In the genomic region with DNA sequence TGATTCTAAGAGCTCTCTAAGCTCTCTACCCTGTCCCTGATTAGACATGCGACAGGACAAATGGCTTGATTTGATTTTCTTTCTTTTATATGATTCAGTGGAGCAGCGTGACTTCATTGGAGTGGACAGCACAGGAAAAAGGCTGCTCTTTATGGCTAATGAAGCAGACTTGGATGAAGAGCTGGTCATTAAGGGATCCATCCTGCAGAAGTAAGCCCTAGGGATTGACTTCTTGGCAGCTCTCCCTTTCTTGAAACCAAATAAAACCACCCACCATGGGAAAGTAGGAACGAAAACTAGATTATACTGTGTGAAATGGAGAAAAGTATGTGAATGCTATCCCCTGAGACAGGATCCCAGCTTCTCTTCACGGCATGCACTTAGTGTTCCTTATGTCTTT, we compare ENCODE assay signal across 13 mouse cellular contexts. TPM values are rescaled to one million over a fixed set of nuclear protein-coding genes. Genes with fewer than 3 reads are reported as not detected.
DNase-seq lines count a peak whose midpoint lies in the region; ATAC-seq lines count a peak whose summit lies in the region.
"Had no signal": no experiment of that assay in that cellular context is flagged by ENCODE, and none has a peak within 500 bp of the region (broad histone marks: within the 10 kb centered on the region; RNA-seq: fewer than 3 reads in every experiment).

No protein-coding gene starts in this region.

- no peak for ATAC-seq in heart, embryonic 11.5 days (replicated peaks; ENCODE audit: insufficient number of reproducible peaks, low FRiP score, low TSS enrichment)
- ATAC-seq in midbrain, embryonic 14.5 days (ENCODE audit: low FRiP score, low TSS enrichment): no peak
- no peak for ATAC-seq in midbrain, embryonic 13.5 days
- ATAC-seq: midbrain, embryonic 15.5 days had no signal

- no peak overlapping the region for H3K9ac ChIP-seq in heart, embryonic 11.5 days (ENCODE audit: low read depth, low read length)
- H3K9ac ChIP-seq in midbrain, embryonic 14.5 days (replicated peaks; ENCODE audit: low read length): no peak overlapping the region
- no peak overlapping the region for H3K9ac ChIP-seq in midbrain, embryonic 13.5 days (replicated peaks)
- H3K9ac ChIP-seq: midbrain, embryonic 15.5 days had no signal

- H3K4me2 ChIP-seq in heart, embryonic 11.5 days: no peak overlapping the region
- no peak overlapping the region for H3K4me2 ChIP-seq in midbrain, embryonic 14.5 days (ENCODE audit: low read length)
- H3K4me2 ChIP-seq in midbrain, embryonic 13.5 days (replicated peaks): no peak overlapping the region
- H3K4me2 ChIP-seq: midbrain, embryonic 15.5 days had no signal

- no peak overlapping the region for H3K27ac ChIP-seq in heart, embryonic 11.5 days (ENCODE audit: low read depth, low read length)
- H3K27ac ChIP-seq in midbrain, embryonic 14.5 days (replicated peaks; ENCODE audit: low read depth, low read length): no peak overlapping the region
- no peak overlapping the region for H3K27ac ChIP-seq in midbrain, embryonic 13.5 days
- H3K27ac ChIP-seq: midbrain, embryonic 15.5 days had no signal

- WGBS in heart, embryonic 11.5 days (ENCODE audit: insufficient replicate concordance): 90% methylated on average over 4 of the region's 4 CpGs
- 77% methylated on average over 4 of the region's 4 CpGs for WGBS in midbrain, embryonic 14.5 days
- WGBS in midbrain, embryonic 13.5 days: 70% methylated on average over 4 of the region's 4 CpGs

- H3K36me3 ChIP-seq in heart, embryonic 11.5 days (ENCODE audit: control insufficient read depth, insufficient read depth, low read length): no peaks in the 10 kb centered on the region
- peaks cover 8% of the 10 kb centered on the region for H3K36me3 ChIP-seq in midbrain, embryonic 14.5 days (ENCODE audit: control insufficient read depth, insufficient read depth, low read length)
- H3K36me3 ChIP-seq in midbrain, embryonic 13.5 days: peaks cover 12% of the 10 kb centered on the region; the same call in 1 of the 2 replicates
- H3K36me3 ChIP-seq: midbrain, embryonic 15.5 days had no signal

- H3K9me3 ChIP-seq in heart, embryonic 11.5 days (replicated peaks; ENCODE audit: control insufficient read depth, low read length): no peaks in the 10 kb centered on the region
- no peaks in the 10 kb centered on the region for H3K9me3 ChIP-seq in midbrain, embryonic 14.5 days (ENCODE audit: control insufficient read depth, low read length)
- H3K9me3 ChIP-seq in midbrain, embryonic 13.5 days: no peaks in the 10 kb centered on the region
- H3K9me3 ChIP-seq: midbrain, embryonic 15.5 days had no signal

- no peaks in the 10 kb centered on the region for H3K4me1 ChIP-seq in heart, embryonic 11.5 days (ENCODE audit: control insufficient read depth, insufficient read depth, low read length)
- H3K4me1 ChIP-seq in midbrain, embryonic 14.5 days (ENCODE audit: control insufficient read depth, insufficient read depth, low read length): no peaks in the 10 kb centered on the region
- H3K4me1 ChIP-seq in midbrain, embryonic 13.5 days (replicated peaks): no peaks in the 10 kb centered on the region; the same call in 1 of the 2 replicates
- H3K4me1 ChIP-seq: midbrain, embryonic 15.5 days had no signal

- DNase-seq in heart, adult 18-20 months: peak; percentile 53 to 74
- DNase-seq in midbrain, embryonic 14.5 days: peak; percentile 8
- peak; percentile 63 to 67 for DNase-seq in heart, adult 9 months (ENCODE audit: low spot score in 2 of 2)
- DNase-seq in testis, postnatal 14 days (ENCODE audit: low spot score): peak; percentile 37
- DNase-seq in lung, postnatal 10 days: no peak
- no peak for DNase-seq in kidney, postnatal 36 days
- DNase-seq: cerebellum, postnatal 36 days; liver; lung, postnatal 14 days; right cerebral cortex, postnatal 4 days had no signal

- H3K4me3 ChIP-seq in heart, embryonic 11.5 days (ENCODE audit: low read depth, low read length): no peak overlapping the region
- H3K4me3 ChIP-seq in midbrain, embryonic 14.5 days (replicated peaks; ENCODE audit: low read depth, low read length): no peak overlapping the region
- no peak overlapping the region for H3K4me3 ChIP-seq in midbrain, embryonic 13.5 days (replicated peaks)
- H3K4me3 ChIP-seq: midbrain, embryonic 15.5 days had no signal

- no peaks in the 10 kb centered on the region for H3K27me3 ChIP-seq in heart, embryonic 11.5 days (ENCODE audit: control insufficient read depth, insufficient read depth, low read length)
- H3K27me3 ChIP-seq in midbrain, embryonic 14.5 days (ENCODE audit: control insufficient read depth, insufficient read depth, low read length): no peaks in the 10 kb centered on the region
- H3K27me3 ChIP-seq in midbrain, embryonic 13.5 days: peaks cover 9% of the 10 kb centered on the region
- H3K27me3 ChIP-seq: midbrain, embryonic 15.5 days had no signal

RNA-seq across cellular contexts. Expression of a gene that starts 33.4 kb away (rescaled TPM):
- total RNA-seq in heart, adult 18-20 months (2021): 10 to 100 TPM; 16.5 to 16.8 TPM
- polyA plus RNA-seq in heart, embryonic 11.5 days (2014; fragmentation: Nextera tagmentation; extraction: Ambion mirVana): 34.1 and 36.9 TPM in 2 replicates
- 49.7 and 52.0 TPM in 2 replicates for polyA plus RNA-seq in midbrain, embryonic 14.5 days (2014; fragmentation: Nextera tagmentation; extraction: Ambion mirVana)
- polyA plus RNA-seq in midbrain, embryonic 13.5 days (2015; fragmentation: Nextera tagmentation; extraction: Ambion mirVana): 45.5 and 50.2 TPM in 2 replicates

RNA-seq across cellular contexts. Expression of a gene that starts 43.2 kb away (rescaled TPM):
- total RNA-seq in heart, adult 18-20 months (2021): under 1 TPM; 0.39 to 0.40 TPM
- polyA plus RNA-seq in heart, embryonic 11.5 days (2014; fragmentation: Nextera tagmentation; extraction: Ambion mirVana): 2.2 and 2.4 TPM in 2 replicates
- polyA plus RNA-seq in midbrain, embryonic 14.5 days (2014; fragmentation: Nextera tagmentation; extraction: Ambion mirVana): 4.0 and 4.5 TPM in 2 replicates
- polyA plus RNA-seq in midbrain, embryonic 13.5 days (2015; fragmentation: Nextera tagmentation; extraction: Ambion mirVana): 7.1 and 7.3 TPM in 2 replicates

RNA-seq across cellular contexts. Expression of a gene that starts 57.5 kb away (rescaled TPM):
- total RNA-seq in heart, adult 18-20 months (2021): 10 to 100 TPM; 16.8 to 19.8 TPM
- 4.3 and 6.4 TPM in 2 replicates for polyA plus RNA-seq in heart, embryonic 11.5 days (2014; fragmentation: Nextera tagmentation; extraction: Ambion mirVana)
- 17.2 and 18.6 TPM in 2 replicates for polyA plus RNA-seq in midbrain, embryonic 14.5 days (2014; fragmentation: Nextera tagmentation; extraction: Ambion mirVana)
- polyA plus RNA-seq in midbrain, embryonic 13.5 days (2015; fragmentation: Nextera tagmentation; extraction: Ambion mirVana): 18.3 and 20.2 TPM in 2 replicates

RNA-seq across cellular contexts. Expression of a gene that starts 58.4 kb away (rescaled TPM):
- total RNA-seq in heart, adult 18-20 months (2021): 10 to 100 TPM; 82.6 to 93.6 TPM
- polyA plus RNA-seq in heart, embryonic 11.5 days (2014; fragmentation: Nextera tagmentation; extraction: Ambion mirVana): 123 and 140 TPM in 2 replicates
- polyA plus RNA-seq in midbrain, embryonic 14.5 days (2014; fragmentation: Nextera tagmentation; extraction: Ambion mirVana): 48.6 and 54.8 TPM in 2 replicates
- 73.4 and 73.6 TPM in 2 replicates for polyA plus RNA-seq in midbrain, embryonic 13.5 days (2015; fragmentation: Nextera tagmentation; extraction: Ambion mirVana)

Comparison
In these comparisons a context has a peak if more than half of its experiments do, and no peak if none do; other contexts are left out.
1. DNase-seq: peak in heart, adult 18-20 months (2 of 2), midbrain, embryonic 14.5 days (single experiment), heart, adult 9 months (2 of 2) and testis, postnatal 14 days (single experiment); none in lung, postnatal 10 days (single experiment) and kidney, postnatal 36 days (0 of 2).